Mouse (Mus musculus) erythroblast, adult 5-6 weeks (primary cell): ENCODE results near the gene Zfp296. TPM values are rescaled to one million over a fixed set of nuclear protein-coding genes. Genes with fewer than 3 reads are reported as not detected.

Experiments used
- ATAC-seq: replicated peaks from 2 replicates; pipeline ENCODE4 v1.8.0; 2016; ENCODE audit warnings: moderate number of reproducible peaks, mild to moderate bottlenecking, moderate TSS enrichment, inconsistent platforms; ENCODE audit not compliant: poor library complexity, low FRiP score, severe bottlenecking
- total RNA-seq, 2 experiments: library from RNA; stranded (forward) in 1 of 2; stranded (reverse) in 1 of 2; fragments of 150-400 nt in 1 of 2; fragments of 200-764, 138-1000 nt in 1 of 2; gene quantifications; 2 replicates each; pipeline versions ENCODE4 v1.2.3 to v1.2.4; 2015 to 2017; ENCODE audit warnings: low replicate concordance in 2 of 2

The Zfp296 gene
- total RNA-seq, 2 experiments from 2014 or later, result not detected

GRCm38 (mm10) chr7:19561765-19562642, 15.1 kb upstream of the Zfp296 start:
- peak; percentile 79 for ATAC-seq

- ATAC-seq, result 0 out of 2 replicates have a peak, but pooled peaks have one; percentile 13
These were observed 14.3 kb upstream of the Zfp296 start, which contains the start of gene Ppp1r37 for GRCm38 (mm10) chr7:19562643-19563410. TSS of gene Ppp1r37 (minus strand) at chr7:19563076.

DNA sequence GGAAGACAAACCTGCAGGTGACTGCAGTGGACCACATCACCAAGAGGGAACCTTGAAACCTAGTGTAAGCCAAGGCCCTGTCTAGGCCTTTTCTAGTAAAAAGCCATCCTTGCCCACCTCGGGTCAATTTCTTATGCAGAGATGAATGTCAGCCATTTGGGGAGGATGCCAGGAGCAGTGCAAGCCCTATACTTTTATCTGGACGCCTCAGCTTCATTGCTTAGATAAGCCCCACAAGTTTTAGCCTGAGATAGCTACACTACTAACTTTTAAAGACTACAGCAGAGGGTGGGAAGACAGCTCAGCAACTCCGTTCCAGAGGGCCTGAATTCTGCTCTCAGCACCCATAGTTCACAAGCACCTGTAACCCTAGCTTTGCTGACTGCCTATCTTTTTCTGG, 13.2 kb upstream of the Zfp296 start:
- ATAC-seq, result peak; percentile 64

GRCm38 (mm10) chr7:19564455-19564854, 12.6 kb upstream of the Zfp296 start:
- no peak for ATAC-seq

DNA sequence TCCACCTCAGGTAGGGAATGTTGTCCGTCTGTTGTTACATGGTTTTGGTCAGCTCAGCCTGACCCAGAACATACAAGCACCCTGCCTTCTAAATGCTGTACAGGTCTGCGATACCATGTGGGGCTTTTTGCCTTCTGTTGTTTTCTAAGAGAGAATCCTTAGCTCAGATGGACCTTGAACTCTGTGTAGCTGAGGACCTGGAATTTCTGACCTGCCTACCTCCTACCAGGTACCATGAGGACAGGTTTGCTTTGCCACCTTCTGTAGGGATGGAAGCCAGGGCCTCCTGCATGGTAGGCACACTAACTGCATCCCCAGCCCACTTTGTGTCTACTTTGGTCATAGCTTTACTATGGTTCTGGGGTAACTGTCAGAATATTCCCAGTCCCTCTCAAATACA, 11.3 kb upstream of the Zfp296 start:
- ATAC-seq, result no peak

GRCm38 (mm10) chr7:19567426-19567825, 9.7 kb upstream of the Zfp296 start:
- ATAC-seq, result no peak

GRCm38 (mm10) chr7:19569647-19570046, 7.4 kb upstream of the Zfp296 start:
- no peak for ATAC-seq

DNA sequence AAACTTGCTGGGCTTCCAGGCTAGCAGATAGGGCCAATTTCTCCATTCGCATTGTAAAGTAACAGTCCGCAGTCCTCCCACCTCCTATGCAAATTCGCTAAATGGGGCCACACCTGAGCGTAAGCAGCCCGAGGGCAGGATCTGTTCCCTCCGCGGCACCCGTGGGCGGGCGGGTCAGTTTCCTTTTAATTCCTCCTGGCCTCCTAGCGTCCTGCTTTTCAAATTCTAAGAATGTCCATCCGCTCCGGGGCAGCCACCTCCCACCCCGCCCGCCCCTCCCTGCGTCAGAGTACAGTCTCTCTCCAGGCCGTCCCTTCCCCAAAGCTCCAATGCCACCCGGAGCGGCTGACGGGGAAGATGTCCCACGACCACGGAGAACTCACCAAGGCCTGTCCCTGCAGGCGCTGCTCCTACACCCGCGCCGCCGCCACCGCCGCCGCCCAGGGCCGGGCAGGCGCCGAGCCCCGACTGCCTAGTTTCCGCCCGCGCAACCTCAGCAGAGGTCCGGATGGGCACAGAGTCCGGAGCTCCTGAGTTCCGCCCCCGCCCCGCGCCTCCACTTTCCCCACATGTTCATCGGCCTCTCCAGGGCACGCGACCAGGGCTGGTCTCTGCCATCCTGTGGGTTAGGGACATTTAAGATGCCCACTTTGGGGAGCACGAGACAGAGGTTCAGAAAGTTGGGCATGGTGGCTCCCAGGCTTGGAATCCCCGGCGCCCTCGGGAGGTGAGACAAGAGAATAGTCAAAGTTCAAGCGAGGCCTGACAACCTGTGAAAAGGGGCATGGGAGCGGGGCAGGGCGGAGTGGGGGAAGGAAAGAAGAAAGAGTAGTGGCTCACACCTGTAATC, 3.9 kb upstream of the Zfp296 start:
- peak; percentile 77 for ATAC-seq

GRCm38 (mm10) chr7:19573776-19574140, 3.3 kb upstream of the Zfp296 start:
- no peak for ATAC-seq

DNA sequence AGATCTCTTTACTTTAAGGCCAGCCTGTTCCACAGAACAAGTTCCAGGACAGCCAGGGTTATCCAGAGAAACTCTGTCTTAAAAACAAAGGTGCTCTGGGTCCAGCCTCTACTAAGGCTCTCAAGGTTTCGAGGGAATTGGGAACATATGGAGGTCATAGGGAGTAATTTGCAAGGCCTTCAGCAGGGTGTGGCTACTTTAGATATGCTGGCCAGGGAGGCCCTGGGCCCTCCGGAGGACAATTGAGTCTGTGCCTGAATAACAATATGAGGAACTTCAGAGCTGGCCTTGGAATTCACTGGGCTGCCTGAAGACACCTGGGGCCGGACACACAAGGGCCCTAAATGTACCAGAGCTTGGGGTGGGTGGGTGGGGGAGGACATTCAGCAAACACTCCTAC, 1.5 kb upstream of the Zfp296 start:
- no peak for ATAC-seq

DNA sequence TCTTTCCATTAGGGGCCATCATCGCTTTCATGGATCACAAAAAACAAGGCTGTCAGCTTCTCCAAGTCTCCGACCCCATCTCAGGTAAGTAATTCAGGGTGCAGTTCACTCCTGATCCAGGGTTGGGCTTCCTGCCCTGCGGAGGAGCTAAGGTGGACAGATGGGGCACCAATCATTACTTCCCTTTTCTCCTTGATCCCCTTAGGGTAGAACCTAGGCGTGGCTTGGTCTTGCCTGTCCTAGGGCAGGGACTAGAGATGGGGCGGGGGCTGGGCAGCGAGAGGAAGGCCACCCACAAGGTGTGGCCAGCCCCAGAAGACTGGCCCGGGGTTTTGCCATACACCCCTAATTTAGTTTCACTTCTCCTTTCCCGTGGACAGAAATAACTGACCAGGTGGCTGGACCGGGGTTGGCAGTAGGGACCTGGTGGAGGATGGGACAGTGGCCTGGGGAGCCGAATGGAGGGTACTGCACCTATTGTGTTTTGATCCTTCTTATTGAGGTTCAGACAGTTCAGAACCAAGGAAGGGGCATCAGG, 859 bp downstream of the Zfp296 start:
- ATAC-seq, result peak; percentile 26; the same call in 1 of the 2 replicates

- ATAC-seq, result no peak
These were observed 1.3 kb downstream of the Zfp296 start for GRCm38 (mm10) chr7:19578436-19578835.

- no peak for ATAC-seq
These were observed 2.7 kb downstream of the Zfp296 start for GRCm38 (mm10) chr7:19579751-19580150.

GRCm38 (mm10) chr7:19580634-19581033, 3.5 kb downstream of the Zfp296 start:
- no peak for ATAC-seq

- ATAC-seq, result no peak
These were observed 9.2 kb downstream of the Zfp296 start for GRCm38 (mm10) chr7:19586269-19586668.

GRCm38 (mm10) chr7:19589207-19589606, 12.1 kb downstream of the Zfp296 start:
- ATAC-seq, result peak; percentile 52

DNA sequence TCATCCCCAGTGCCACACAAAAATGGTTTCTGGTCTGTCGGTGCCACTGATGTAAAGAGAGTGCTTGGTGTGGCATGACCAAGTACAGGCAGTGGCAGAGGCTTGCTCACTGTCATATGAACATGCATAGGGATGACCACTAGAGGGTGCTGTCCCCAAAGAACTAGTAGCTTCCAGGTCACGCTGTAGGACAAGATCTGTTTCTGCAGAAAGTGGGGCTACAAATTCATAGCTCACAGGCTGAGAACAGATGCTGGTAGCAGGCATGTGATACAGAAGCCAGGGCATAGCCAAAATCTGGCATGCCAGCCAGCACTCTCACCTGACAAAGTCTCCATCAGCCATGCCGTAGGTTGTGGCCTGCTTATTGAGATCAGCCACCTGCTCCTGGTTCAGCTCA, 12.8 kb downstream of the Zfp296 start:
- peak; percentile 79 for ATAC-seq

DNA sequence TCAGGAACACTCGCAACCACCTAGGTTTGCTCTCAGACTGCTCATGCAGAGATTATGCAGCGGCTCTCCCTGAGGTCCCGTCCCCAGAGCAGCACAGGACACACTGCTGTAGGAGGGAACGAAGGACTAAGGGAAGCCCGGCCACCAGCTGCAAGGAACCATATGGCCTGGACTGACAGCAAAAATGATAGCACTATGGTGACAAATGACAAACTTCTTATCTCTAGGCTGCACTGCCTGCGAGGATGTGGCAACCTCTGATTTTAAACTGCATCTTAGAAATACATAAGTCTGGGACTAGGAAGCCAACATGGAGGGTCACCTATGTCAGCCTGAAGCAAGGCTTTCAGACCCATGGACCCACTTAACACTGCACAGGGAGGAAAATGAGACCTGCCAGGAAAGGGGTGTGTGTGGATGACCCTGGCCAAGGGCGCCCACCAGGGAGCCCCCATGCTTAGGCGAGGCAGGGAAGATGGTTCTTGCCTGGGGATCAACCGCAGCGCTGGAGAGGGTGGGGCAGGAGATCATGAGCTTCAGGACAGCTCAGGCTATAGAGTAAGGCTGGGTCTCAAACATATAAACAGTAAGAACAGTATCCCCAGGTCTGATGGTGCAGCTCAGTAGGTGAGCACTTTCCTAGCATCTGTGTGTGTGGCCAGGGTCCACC, 16.1 kb downstream of the Zfp296 start:
- ATAC-seq, result peak; percentile 41

DNA sequence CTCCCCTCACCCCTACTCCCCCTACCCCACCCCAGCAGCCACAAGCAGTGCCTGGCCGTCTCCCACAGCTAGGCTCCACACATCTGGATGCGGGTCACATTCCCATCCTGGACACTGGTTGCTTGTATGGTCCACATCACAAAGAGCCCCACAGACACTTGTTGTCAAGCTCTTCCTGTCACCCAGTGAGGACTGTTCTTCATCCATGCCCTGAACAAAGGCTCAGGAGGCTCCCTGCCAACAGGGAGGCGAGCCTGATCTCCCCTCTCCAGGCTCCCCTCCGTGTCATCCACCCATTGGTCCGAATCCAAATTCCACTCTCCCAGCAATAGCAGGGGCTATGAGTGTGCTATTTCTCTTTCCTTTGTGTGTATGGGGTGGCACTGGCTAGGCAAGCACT, 23.5 kb downstream of the Zfp296 start:
- ATAC-seq, result no peak
